Mouse (Mus musculus): ENCODE measurements around the gene Cope. TPM values are rescaled to one million over a fixed set of nuclear protein-coding genes. Genes with fewer than 3 reads are reported as not detected.

The Cope gene
- polyA plus RNA-seq, 1 experiment from 2014 or later, result 271 TPM

- Histone ChIP-seq H3K4me2 (0 out of 2 replicates have a peak overlapping the region, but pooled peaks have one; percentile 17), H3K27me3 (peaks cover 10% of the 10 kb centered on the region)
These were observed 30.0 kb downstream of the Cope start for GRCm38 (mm10) chr8:70332070-70332877.

GRCm38 (mm10) chr8:70332878-70333202, 30.5 kb downstream of the Cope start:
- Histone ChIP-seq H3K4me2 (no peak overlapping the region), H3K36me3 (peaks cover 96% of the 10 kb centered on the region), H3K27me3 (peaks cover 10% of the 10 kb centered on the region), H3K9ac (no peak overlapping the region), H3K4me1 (replicated peaks) (peaks cover 33% of the 10 kb centered on the region), H3K27ac (replicated peaks) (no peak overlapping the region), H3K4me3 (no peak overlapping the region), H3K9me3 (no peaks in the 10 kb centered on the region)
- ATAC-seq (ENCODE audit: low read depth), result no peak
- WGBS, result 94% methylated on average over 6 of the region's 6 CpGs

More at GRCm38 (mm10) chr8:70332070-70332877, 30.0 kb downstream of the Cope start:
- Histone ChIP-seq H3K9ac (0 out of 2 replicates have a peak overlapping the region, but pooled peaks have one; percentile 50), H3K9me3 (no peaks in the 10 kb centered on the region), H3K27ac (replicated peaks) (peak overlapping the region; percentile 46; the same call in 1 of the 2 replicates), H3K4me3 (no peak overlapping the region), H3K36me3 (peaks cover 96% of the 10 kb centered on the region), H3K4me1 (replicated peaks) (peaks cover 33% of the 10 kb centered on the region)
- peak; percentile 72 for ATAC-seq (ENCODE audit: low read depth)
- 23% methylated on average over 40 of the region's 41 CpGs for WGBS

- Histone ChIP-seq H3K27ac (replicated peaks) (no peak overlapping the region), H3K27me3 (no peaks in the 10 kb centered on the region), H3K9ac (no peak overlapping the region), H3K9me3 (no peaks in the 10 kb centered on the region), H3K4me3 (no peak overlapping the region), H3K4me1 (replicated peaks) (no peaks in the 10 kb centered on the region), H3K4me2 (no peak overlapping the region), H3K36me3 (peaks cover 99% of the 10 kb centered on the region)
- WGBS, result 96% methylated on average over 7 of the region's 7 CpGs
- no peak for ATAC-seq (ENCODE audit: low read depth)
These were observed 36.6 kb downstream of the Cope start for GRCm38 (mm10) chr8:70338931-70339330.

GRCm38 (mm10) chr8:70340659-70341058, 38.3 kb downstream of the Cope start:
- H3K4me2 ChIP-seq, result no peak overlapping the region
- H3K36me3 ChIP-seq, result peaks cover 84% of the 10 kb centered on the region
- no peak for ATAC-seq (ENCODE audit: low read depth)
- H3K27ac ChIP-seq (replicated peaks), result no peak overlapping the region
- no peaks in the 10 kb centered on the region for H3K9me3 ChIP-seq
- H3K27me3 ChIP-seq, result no peaks in the 10 kb centered on the region
- WGBS, result 90% methylated on average over 7 of the region's 7 CpGs
- no peak overlapping the region for H3K4me3 ChIP-seq
- H3K9ac ChIP-seq, result no peak overlapping the region
- no peaks in the 10 kb centered on the region for H3K4me1 ChIP-seq (replicated peaks)

- Histone ChIP-seq H3K4me2 (no peak overlapping the region), H3K27ac (replicated peaks) (no peak overlapping the region), H3K4me1 (replicated peaks) (no peaks in the 10 kb centered on the region), H3K4me3 (no peak overlapping the region), H3K36me3 (peaks cover 71% of the 10 kb centered on the region), H3K9ac (peak overlapping the region; percentile 31; the same call in 1 of the 2 replicates), H3K9me3 (no peaks in the 10 kb centered on the region), H3K27me3 (no peaks in the 10 kb centered on the region)
- 94% methylated on average over 14 of the region's 14 CpGs for WGBS
- ATAC-seq (ENCODE audit: low read depth), result no peak
These were observed 39.7 kb downstream of the Cope start for GRCm38 (mm10) chr8:70342007-70342406.

GRCm38 (mm10) chr8:70343076-70343475, 40.8 kb downstream of the Cope start:
- Histone ChIP-seq H3K4me3 (no peak overlapping the region), H3K9me3 (no peaks in the 10 kb centered on the region), H3K4me2 (no peak overlapping the region), H3K9ac (peak overlapping the region; percentile 5; the same call in 1 of the 2 replicates), H3K27me3 (no peaks in the 10 kb centered on the region), H3K4me1 (replicated peaks) (peaks cover 5% of the 10 kb centered on the region), H3K36me3 (peaks cover 60% of the 10 kb centered on the region), H3K27ac (replicated peaks) (no peak overlapping the region)
- no peak for ATAC-seq (ENCODE audit: low read depth)
- WGBS, result 75% methylated on average over 7 of the region's 7 CpGs

- no peak overlapping the region for H3K27ac ChIP-seq (replicated peaks)
These were observed 41.4 kb downstream of the Cope start for GRCm38 (mm10) chr8:70343696-70344095.

GRCm38 (mm10) chr8:70344279-70344678, 42.0 kb downstream of the Cope start:
- H3K4me3 ChIP-seq, result no peak overlapping the region
- peaks cover 17% of the 10 kb centered on the region for H3K4me1 ChIP-seq (replicated peaks)
- 94% methylated on average over 2 of the region's 2 CpGs for WGBS
- H3K9me3 ChIP-seq, result no peaks in the 10 kb centered on the region
- no peaks in the 10 kb centered on the region for H3K27me3 ChIP-seq
- peaks cover 60% of the 10 kb centered on the region for H3K36me3 ChIP-seq
- no peak overlapping the region for H3K27ac ChIP-seq (replicated peaks)
- no peak overlapping the region for H3K4me2 ChIP-seq
- no peak for ATAC-seq (ENCODE audit: low read depth)
- H3K9ac ChIP-seq, result 0 out of 2 replicates have a peak overlapping the region, but pooled peaks have one; percentile 12

More at GRCm38 (mm10) chr8:70343696-70344095, 41.4 kb downstream of the Cope start:
- peak; percentile 52; the same call in 1 of the 2 replicates for ATAC-seq (ENCODE audit: low read depth)
- H3K4me3 ChIP-seq, result no peak overlapping the region
- peaks cover 11% of the 10 kb centered on the region for H3K4me1 ChIP-seq (replicated peaks)
- no peaks in the 10 kb centered on the region for H3K9me3 ChIP-seq
- peak overlapping the region; percentile 5; the same call in 1 of the 2 replicates for H3K9ac ChIP-seq
- WGBS, result 67% methylated on average over 6 of the region's 6 CpGs
- H3K4me2 ChIP-seq, result no peak overlapping the region
- no peaks in the 10 kb centered on the region for H3K27me3 ChIP-seq
- H3K36me3 ChIP-seq, result peaks cover 60% of the 10 kb centered on the region

GRCm38 (mm10) chr8:70347443-70347842, 45.1 kb downstream of the Cope start:
- Histone ChIP-seq H3K27ac (replicated peaks) (no peak overlapping the region), H3K36me3 (peaks cover 30% of the 10 kb centered on the region), H3K4me3 (no peak overlapping the region), H3K27me3 (no peaks in the 10 kb centered on the region), H3K4me1 (replicated peaks) (peaks cover 48% of the 10 kb centered on the region), H3K9ac (no peak overlapping the region), H3K9me3 (no peaks in the 10 kb centered on the region), H3K4me2 (no peak overlapping the region)
- no peak for ATAC-seq (ENCODE audit: low read depth)
- WGBS, result 95% methylated on average over 4 of the region's 4 CpGs

GRCm38 (mm10) chr8:70347860-70348420, 45.6 kb downstream of the Cope start:
- Histone ChIP-seq H3K27me3 (no peaks in the 10 kb centered on the region), H3K9ac (no peak overlapping the region), H3K4me1 (replicated peaks) (peaks cover 49% of the 10 kb centered on the region), H3K4me2 (no peak overlapping the region), H3K27ac (replicated peaks) (no peak overlapping the region), H3K4me3 (no peak overlapping the region), H3K9me3 (no peaks in the 10 kb centered on the region), H3K36me3 (peaks cover 25% of the 10 kb centered on the region)
- 79% methylated on average over 1 of the region's 1 CpGs for WGBS
- no peak for ATAC-seq (ENCODE audit: low read depth)

GRCm38 (mm10) chr8:70351035-70351999, 49.0 kb downstream of the Cope start:
- Histone ChIP-seq H3K4me3 (peak overlapping the region; percentile 100), H3K9ac (peak overlapping the region; percentile 98), H3K36me3 (peaks cover 13% of the 10 kb centered on the region), H3K9me3 (no peaks in the 10 kb centered on the region), H3K27me3 (no peaks in the 10 kb centered on the region), H3K4me2 (peak overlapping the region; percentile 100), H3K4me1 (replicated peaks) (peaks cover 58% of the 10 kb centered on the region), H3K27ac (replicated peaks) (no peak overlapping the region)
- WGBS, result 57% methylated on average over 15 of the region's 15 CpGs
- no peak for ATAC-seq (ENCODE audit: low read depth)

Data from neural tube, embryonic 13.5 days (tissue).